Mouse (Mus musculus) ES-Bruce4 (cell line): ENCODE results near the gene Ubqln1.

Source experiments
- CTCF ChIP-seq: IDR thresholded peaks from one replicate; pipeline ENCODE4 v1.8.1; 2011; ENCODE audit warnings: low read depth, low read length
- POLR2A ChIP-seq: IDR thresholded peaks from one replicate; pipeline ENCODE4 v1.8.1; 2011; ENCODE audit warnings: low read length; ENCODE audit not compliant: insufficient read depth

DNA sequence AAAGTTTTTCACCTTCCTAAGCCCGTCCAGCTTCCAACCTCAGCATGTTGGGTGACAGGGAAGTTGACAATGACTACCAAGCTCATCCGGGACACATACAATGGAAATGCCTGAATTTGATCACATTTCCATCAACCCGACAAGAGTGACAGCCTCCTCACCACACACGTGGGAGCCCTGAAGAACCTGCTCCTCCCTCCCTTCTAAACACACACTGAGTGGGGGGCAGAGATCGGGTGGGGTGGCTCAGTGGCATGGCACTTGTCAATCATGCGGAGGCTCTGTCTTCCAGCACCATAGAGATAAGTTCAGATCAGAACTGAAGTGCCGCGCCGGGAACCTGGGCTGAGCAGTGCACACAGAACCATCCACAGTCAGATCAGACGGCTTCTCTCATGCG is 65.0 kb downstream of the Ubqln1 start:
- TF ChIP-seq POLR2A = no peak
- TF ChIP-seq CTCF = no peak
